Mouse (Mus musculus): ENCODE measurements around the gene Magea3. TPM values are rescaled to one million over a fixed set of nuclear protein-coding genes. Genes with fewer than 3 reads are reported as not detected.
"Not testable (repeated sequence)": the region's sequence is repeated elsewhere in the genome, so short reads cannot be mapped to it uniquely, and the experiment has no call there.

The Magea3 gene
- not detected in 2 replicates for polyA plus RNA-seq (2012; rRNA removed)

GRCm38 (mm10) chrX:154949405-154949804 lies at the start of gene Magea3:
Gene Magea3 (minus strand): TSS chrX:154949505.
- DNase-seq (ENCODE audit: low read depth), result not testable (repeated sequence)

GRCm38 (mm10) chrX:154995750-154996149 lies 46.4 kb upstream of the Magea3 start, which contains the start of gene Magea8:
Gene Magea8 (minus strand): TSS chrX:154995850.
- not testable (repeated sequence) for DNase-seq (ENCODE audit: low read depth)

GRCm38 (mm10) chrX:154935887-154936286 lies 13.4 kb downstream of the Magea3 start, which contains the start of gene Magea6:
Gene Magea6 (minus strand): TSS chrX:154935987.
- DNase-seq (ENCODE audit: low read depth), result not testable (repeated sequence)

Other genes starting within 250 kb of the Magea3 start
- not detected in 2 replicates for gene Cldn34b1, start 59.2 kb downstream of the Magea3 start, polyA plus RNA-seq (2012; rRNA removed)
- not detected in 2 replicates for gene Magea6, start 13.5 kb downstream of the Magea3 start, polyA plus RNA-seq (2012; rRNA removed)
- not detected in 2 replicates for gene Magea8, start 46.3 kb upstream of the Magea3 start, polyA plus RNA-seq (2012; rRNA removed)
- not detected in 2 replicates for gene Magea5, start 113.6 kb upstream of the Magea3 start, polyA plus RNA-seq (2012; rRNA removed)
- gene Magea1, start 140.3 kb upstream of the Magea3 start, polyA plus RNA-seq (2012; rRNA removed), result not detected in 2 replicates
- gene Magea2, start 144.2 kb upstream of the Magea3 start, polyA plus RNA-seq (2012; rRNA removed), result not detected in 2 replicates
- 0.23 TPM in 1 of 2 replicates, not detected in the other for gene Cldn34b2, start 178.9 kb upstream of the Magea3 start, polyA plus RNA-seq (2012; rRNA removed)